Mouse (Mus musculus): Measurements from ENCODE around the gene Ctss. TPM values are rescaled to one million over a fixed set of nuclear protein-coding genes. Genes with fewer than 3 reads are reported as not detected.

Ctss gene
- total RNA-seq (2014; rRNA removed): 9.8 and 11.5 TPM in 2 replicates
- polyA plus RNA-seq (2015; fragmentation: Nextera tagmentation; extraction: Ambion mirVana): 26.1 and 26.6 TPM in 2 replicates

DNA sequence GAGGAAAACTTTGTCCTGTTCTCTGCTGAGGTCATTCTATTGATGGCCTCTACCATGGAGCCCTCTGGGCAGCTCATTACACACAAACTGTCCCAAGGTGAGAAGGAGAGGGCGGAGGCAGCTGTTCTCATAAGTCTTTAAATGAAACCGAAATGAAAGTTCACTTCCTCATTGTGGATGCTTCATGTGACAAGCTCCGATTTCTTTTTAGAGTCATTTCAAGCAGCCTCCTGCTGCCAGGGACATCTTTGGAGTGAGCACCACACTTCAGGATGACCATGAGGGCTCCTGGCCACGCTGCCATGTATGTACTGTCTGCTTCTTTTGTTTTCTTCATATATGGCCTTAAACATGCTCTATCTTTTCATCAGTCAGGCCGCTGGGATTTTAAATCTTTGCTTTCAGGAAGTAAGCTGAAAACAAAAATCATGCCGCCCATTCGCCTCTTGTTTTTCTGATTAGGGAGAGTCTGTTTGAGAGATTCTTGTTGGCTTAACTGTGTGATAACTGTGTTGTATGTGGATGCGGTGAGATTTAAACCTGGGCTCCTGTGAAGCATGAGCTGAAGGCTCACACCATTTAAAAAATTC lies at the start of gene Ctss:
Gene Ctss (plus strand): TSS at position 165 of the 590 bp plus-strand sequence.
- WGBS: 92% methylated on average over 8 of the region's 8 CpGs
- ATAC-seq (no peak), DNase-seq (ENCODE audit: low spot score) (no peak)
- TF ChIP-seq CTCF (IDR thresholded peaks at IDR 0.05; ENCODE audit: low read depth): no peak
- Histone ChIP-seq H3K27me3 (ENCODE audit: insufficient read depth, low read length) (no peaks in the 10 kb centered on the region), H3K27ac (no peak within 1 kb of the TSS), H3K4me1 (ENCODE audit: insufficient read depth, low read length) (no peaks in the 10 kb centered on the region), H3K9ac (replicated peaks; ENCODE audit: low read length) (no peak within 1 kb of the TSS), H3K4me3 (ENCODE audit: low read length) (no peak within 1 kb of the TSS), H3K36me3 (ENCODE audit: insufficient read depth, low read length) (no peaks in the 10 kb centered on the region), H3K9me3 (ENCODE audit: low read length) (no peaks in the 10 kb centered on the region), H3K4me2 (ENCODE audit: low read depth, low read length) (no peak within 1 kb of the TSS)

DNA sequence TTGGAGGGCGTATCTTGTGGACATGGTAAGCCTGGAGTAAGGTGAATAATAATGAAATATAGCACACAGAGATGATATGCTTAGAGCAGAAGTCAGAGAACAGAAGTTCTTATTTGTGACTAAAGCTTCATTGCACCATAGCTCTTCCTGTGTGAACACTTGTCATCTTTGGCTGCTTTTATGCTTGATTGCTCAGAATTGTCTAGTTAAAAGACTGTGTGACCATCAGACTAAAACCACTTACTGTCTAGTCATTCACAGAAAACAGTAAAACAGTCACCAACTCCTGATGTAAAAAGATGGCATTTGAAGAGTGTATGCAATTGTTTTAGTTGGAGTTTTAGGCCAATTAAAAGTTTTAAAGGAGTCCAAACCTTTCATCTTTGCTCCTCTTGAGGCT lies 47.6 kb upstream of the Ctss start:
- Histone ChIP-seq H3K9ac (replicated peaks; ENCODE audit: low read length) (no peak overlapping the region), H3K36me3 (ENCODE audit: insufficient read depth, low read length) (peaks cover 62% of the 10 kb centered on the region), H3K4me2 (ENCODE audit: low read depth, low read length) (no peak overlapping the region), H3K27ac (no peak overlapping the region), H3K4me3 (ENCODE audit: low read length) (no peak overlapping the region), H3K4me1 (ENCODE audit: insufficient read depth, low read length) (no peaks in the 10 kb centered on the region), H3K27me3 (ENCODE audit: insufficient read depth, low read length) (no peaks in the 10 kb centered on the region), H3K9me3 (ENCODE audit: low read length) (no peaks in the 10 kb centered on the region)
- no peak for TF ChIP-seq CTCF (IDR thresholded peaks at IDR 0.05; ENCODE audit: low read depth)
- no peak for DNase-seq (ENCODE audit: low spot score)
- no peak for ATAC-seq
- WGBS: 92% methylated on average over 1 of the region's 1 CpGs

DNA sequence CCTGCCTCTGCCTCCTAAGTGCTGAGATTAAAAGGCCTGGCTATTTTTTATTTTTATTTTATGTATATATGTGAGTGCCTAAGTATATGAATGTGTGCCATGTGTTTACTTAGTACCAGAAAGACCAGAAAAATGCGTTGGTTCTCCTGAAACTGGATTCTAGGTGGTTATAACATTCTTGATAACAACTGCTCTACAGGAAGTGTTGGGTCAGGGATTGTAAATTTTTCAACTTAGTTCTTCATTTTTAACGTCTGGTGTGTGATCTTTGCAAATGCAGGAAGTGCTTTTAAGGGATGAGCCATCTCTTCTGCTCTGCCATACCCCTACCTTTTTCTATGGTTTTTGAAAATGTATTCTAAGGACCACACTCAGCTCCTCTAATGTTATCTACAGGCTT lies 40.2 kb upstream of the Ctss start:
- Histone ChIP-seq H3K27me3 (ENCODE audit: insufficient read depth, low read length) (no peaks in the 10 kb centered on the region), H3K9me3 (ENCODE audit: low read length) (no peaks in the 10 kb centered on the region), H3K4me1 (ENCODE audit: insufficient read depth, low read length) (no peaks in the 10 kb centered on the region), H3K36me3 (ENCODE audit: insufficient read depth, low read length) (peaks cover 52% of the 10 kb centered on the region), H3K4me2 (ENCODE audit: low read depth, low read length) (no peak overlapping the region), H3K27ac (no peak overlapping the region), H3K4me3 (ENCODE audit: low read length) (no peak overlapping the region), H3K9ac (replicated peaks; ENCODE audit: low read length) (no peak overlapping the region)
- TF ChIP-seq CTCF (IDR thresholded peaks at IDR 0.05; ENCODE audit: low read depth): no peak
- 91% methylated on average over 2 of the region's 2 CpGs for WGBS
- ATAC-seq: no peak
- no peak for DNase-seq (ENCODE audit: low spot score)

DNA sequence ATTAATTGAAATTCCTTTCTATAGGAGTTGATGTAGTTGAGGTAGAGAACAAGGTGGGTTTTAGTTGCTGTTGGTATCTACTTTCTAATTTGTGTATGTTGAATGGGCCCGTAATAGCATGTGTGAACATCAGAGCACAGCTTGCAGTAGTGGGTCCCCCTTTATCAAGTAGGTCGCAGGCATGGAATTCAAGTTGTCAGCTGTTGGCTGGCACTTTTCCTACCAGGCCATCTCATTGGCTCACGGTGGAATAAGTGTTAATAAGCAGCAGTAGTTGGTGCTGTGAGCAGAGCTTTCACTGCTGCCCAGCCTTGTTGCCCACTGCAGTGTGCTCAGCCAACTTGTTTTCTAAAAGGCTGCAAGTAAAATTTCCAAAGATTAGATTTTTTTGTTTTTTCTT lies 37.9 kb upstream of the Ctss start:
- peaks cover 50% of the 10 kb centered on the region for H3K36me3 ChIP-seq (ENCODE audit: insufficient read depth, low read length)
- DNase-seq (ENCODE audit: low spot score): no peak
- no peak for ATAC-seq
- no peaks in the 10 kb centered on the region for H3K4me1 ChIP-seq (ENCODE audit: insufficient read depth, low read length)
- no peak overlapping the region for H3K9ac ChIP-seq (replicated peaks; ENCODE audit: low read length)
- 93% methylated on average over 3 of the region's 3 CpGs for WGBS
- no peak overlapping the region for H3K27ac ChIP-seq
- no peak overlapping the region for H3K4me3 ChIP-seq (ENCODE audit: low read length)
- H3K27me3 ChIP-seq (ENCODE audit: insufficient read depth, low read length): no peaks in the 10 kb centered on the region
- H3K9me3 ChIP-seq (ENCODE audit: low read length): no peaks in the 10 kb centered on the region
- TF ChIP-seq CTCF (IDR thresholded peaks at IDR 0.05; ENCODE audit: low read depth): no peak
- H3K4me2 ChIP-seq (ENCODE audit: low read depth, low read length): no peak overlapping the region

DNA sequence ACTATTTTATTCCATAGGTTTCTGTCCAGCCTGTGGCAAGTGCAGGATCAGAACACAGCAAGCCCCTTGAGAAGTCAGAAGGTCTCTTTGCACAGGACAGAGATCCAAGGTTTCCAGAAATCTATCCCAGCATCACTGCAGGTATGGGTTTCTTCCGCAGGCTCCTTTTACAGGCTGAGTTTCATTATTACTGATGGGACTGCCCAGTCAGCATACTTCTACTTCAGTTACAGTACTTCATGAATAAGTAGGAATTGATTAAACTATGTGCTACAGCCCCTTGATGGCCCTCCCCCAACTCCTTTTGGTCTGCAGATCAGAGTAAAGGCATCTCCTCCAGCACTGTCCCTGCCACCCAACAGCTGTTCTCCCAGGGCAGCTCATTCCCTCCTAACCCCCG lies 36.3 kb upstream of the Ctss start:
- DNase-seq (ENCODE audit: low spot score) (no peak), ATAC-seq (no peak)
- no peak overlapping the region for H3K9ac ChIP-seq (replicated peaks; ENCODE audit: low read length)
- H3K9me3 ChIP-seq (ENCODE audit: low read length): no peaks in the 10 kb centered on the region
- H3K4me2 ChIP-seq (ENCODE audit: low read depth, low read length): no peak overlapping the region
- H3K4me3 ChIP-seq (ENCODE audit: low read length): no peak overlapping the region
- H3K27ac ChIP-seq: no peak overlapping the region
- peaks cover 53% of the 10 kb centered on the region for H3K36me3 ChIP-seq (ENCODE audit: insufficient read depth, low read length)
- no peak for TF ChIP-seq CTCF (IDR thresholded peaks at IDR 0.05; ENCODE audit: low read depth)
- H3K27me3 ChIP-seq (ENCODE audit: insufficient read depth, low read length): no peaks in the 10 kb centered on the region
- 95% methylated on average over 2 of the region's 2 CpGs for WGBS
- H3K4me1 ChIP-seq (ENCODE audit: insufficient read depth, low read length): no peaks in the 10 kb centered on the region

DNA sequence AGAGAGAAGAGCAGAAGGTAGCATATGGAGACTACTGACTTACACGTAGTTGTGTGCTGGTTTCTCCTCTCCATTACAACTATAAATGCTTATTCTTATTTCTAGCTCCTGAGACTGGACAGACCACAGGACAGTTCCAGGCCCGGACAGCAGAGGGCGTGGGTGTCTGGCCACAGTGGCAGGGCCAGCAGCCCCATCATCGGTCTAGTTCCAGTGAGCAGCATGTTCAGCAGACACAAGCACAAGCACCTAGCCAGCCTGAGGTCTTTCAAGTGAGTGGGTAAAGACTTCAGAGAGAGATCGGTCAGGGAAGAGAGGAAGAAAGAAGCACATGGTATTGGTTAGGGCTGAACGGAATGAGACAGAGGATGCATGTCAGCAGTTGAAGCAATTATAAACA lies 32.2 kb upstream of the Ctss start:
- peak; percentile 70 for TF ChIP-seq CTCF (IDR thresholded peaks at IDR 0.05; ENCODE audit: low read depth)
- no peaks in the 10 kb centered on the region for H3K4me1 ChIP-seq (ENCODE audit: insufficient read depth, low read length)
- DNase-seq (ENCODE audit: low spot score) (peak; percentile 15), ATAC-seq (no peak)
- H3K27ac ChIP-seq: no peak overlapping the region
- WGBS: 61% methylated on average over 6 of the region's 6 CpGs
- no peak overlapping the region for H3K4me2 ChIP-seq (ENCODE audit: low read depth, low read length)
- H3K4me3 ChIP-seq (ENCODE audit: low read length): no peak overlapping the region
- H3K36me3 ChIP-seq (ENCODE audit: insufficient read depth, low read length): peaks cover 45% of the 10 kb centered on the region
- no peaks in the 10 kb centered on the region for H3K27me3 ChIP-seq (ENCODE audit: insufficient read depth, low read length)
- H3K9ac ChIP-seq (replicated peaks; ENCODE audit: low read length): no peak overlapping the region
- no peaks in the 10 kb centered on the region for H3K9me3 ChIP-seq (ENCODE audit: low read length)

DNA sequence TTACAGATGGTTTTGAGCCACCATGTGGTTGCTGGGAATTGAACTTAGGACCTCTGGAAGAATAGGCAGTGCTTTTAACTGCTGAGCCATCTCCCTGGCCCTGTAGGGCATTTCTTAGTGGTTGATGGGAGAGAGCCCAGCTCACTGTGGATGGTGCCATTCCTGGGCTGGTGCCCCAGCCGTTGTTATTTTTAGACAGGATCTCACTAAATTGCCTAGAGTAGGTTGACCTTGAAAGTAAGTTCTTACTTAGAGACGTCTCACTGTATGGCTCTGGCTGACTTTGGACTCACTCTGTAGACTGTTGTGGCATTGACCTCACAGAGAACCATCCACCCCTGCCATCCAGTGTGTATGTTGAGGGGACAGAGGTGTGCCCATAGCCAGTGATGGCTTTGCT lies 28.4 kb upstream of the Ctss start:
- H3K27me3 ChIP-seq (ENCODE audit: insufficient read depth, low read length): no peaks in the 10 kb centered on the region
- no peak overlapping the region for H3K9ac ChIP-seq (replicated peaks; ENCODE audit: low read length)
- no peak for TF ChIP-seq CTCF (IDR thresholded peaks at IDR 0.05; ENCODE audit: low read depth)
- peaks cover 27% of the 10 kb centered on the region for H3K36me3 ChIP-seq (ENCODE audit: insufficient read depth, low read length)
- no peak for DNase-seq (ENCODE audit: low spot score)
- no peaks in the 10 kb centered on the region for H3K9me3 ChIP-seq (ENCODE audit: low read length)
- H3K4me3 ChIP-seq (ENCODE audit: low read length): no peak overlapping the region
- no peaks in the 10 kb centered on the region for H3K4me1 ChIP-seq (ENCODE audit: insufficient read depth, low read length)
- WGBS: 82% methylated on average over 2 of the region's 2 CpGs
- ATAC-seq: no peak
- H3K4me2 ChIP-seq (ENCODE audit: low read depth, low read length): no peak overlapping the region
- no peak overlapping the region for H3K27ac ChIP-seq

Data from hindbrain, postnatal 0 days (tissue).